Mouse (Mus musculus) splenic B cell, adult 2 months (primary cell): ENCODE data around the gene Myo1d.

Experiments used
- DNase-seq: peaks from one replicate; pipeline ENCODE4 v3.0.0-alpha.2; 2011; ENCODE audit warnings: low read depth, low spot score
- H3K27me3 ChIP-seq: 2 replicates; pipeline ENCODE4 v1.6.1; 2012; ENCODE audit warnings: mild to moderate bottlenecking, low read length, moderate library complexity, mixed read lengths; ENCODE audit not compliant: control insufficient read depth, poor library complexity, insufficient read depth, severe bottlenecking
- H3K36me3 ChIP-seq: 2 replicates; pipeline ENCODE4 v1.6.1; 2012; ENCODE audit warnings: mild to moderate bottlenecking, low read length, moderate library complexity, mixed read lengths; ENCODE audit not compliant: control insufficient read depth, poor library complexity, insufficient read depth, severe bottlenecking

Gene Myo1d

GRCm38 (mm10) chr11:80585211-80585610, 194.6 kb downstream of the Myo1d start:
- no peaks in the 10 kb centered on the region for H3K27me3 ChIP-seq
- H3K36me3 ChIP-seq = no peaks in the 10 kb centered on the region
- no peak for DNase-seq

GRCm38 (mm10) chr11:80580494-80580893, 199.3 kb downstream of the Myo1d start:
- Histone ChIP-seq H3K27me3 (no peaks in the 10 kb centered on the region), H3K36me3 (no peaks in the 10 kb centered on the region)
- DNase-seq = no peak

GRCm38 (mm10) chr11:80577747-80578640, 201.8 kb downstream of the Myo1d start:
- no peak for DNase-seq
- Histone ChIP-seq H3K27me3 (no peaks in the 10 kb centered on the region), H3K36me3 (no peaks in the 10 kb centered on the region)

- H3K36me3 ChIP-seq = no peaks in the 10 kb centered on the region
- DNase-seq = peak; percentile 8
- H3K27me3 ChIP-seq = no peaks in the 10 kb centered on the region
Observed at GRCm38 (mm10) chr11:80575794-80576193, 204.0 kb downstream of the Myo1d start.

DNA sequence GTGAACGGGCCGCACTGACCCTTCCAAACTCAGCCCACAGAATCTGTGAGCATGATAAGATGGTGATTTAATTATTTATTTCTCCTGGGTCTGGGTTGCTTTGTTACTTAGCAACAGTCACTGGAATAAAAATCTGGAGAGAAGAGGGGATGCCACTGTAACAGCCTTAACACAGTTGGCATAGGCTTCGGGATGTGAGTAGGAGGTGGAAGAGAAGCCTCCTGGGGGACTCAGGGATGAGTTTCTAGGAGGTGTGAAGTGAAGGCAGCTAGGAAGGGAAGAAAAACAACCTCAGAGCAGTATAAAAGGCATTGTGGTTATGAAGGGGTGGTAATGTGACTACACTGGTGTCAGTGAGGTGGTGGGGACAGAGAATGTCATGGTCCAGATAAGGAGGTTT, 213.5 kb downstream of the Myo1d start:
- Histone ChIP-seq H3K27me3 (no peaks in the 10 kb centered on the region), H3K36me3 (no peaks in the 10 kb centered on the region)
- DNase-seq = no peak

DNA sequence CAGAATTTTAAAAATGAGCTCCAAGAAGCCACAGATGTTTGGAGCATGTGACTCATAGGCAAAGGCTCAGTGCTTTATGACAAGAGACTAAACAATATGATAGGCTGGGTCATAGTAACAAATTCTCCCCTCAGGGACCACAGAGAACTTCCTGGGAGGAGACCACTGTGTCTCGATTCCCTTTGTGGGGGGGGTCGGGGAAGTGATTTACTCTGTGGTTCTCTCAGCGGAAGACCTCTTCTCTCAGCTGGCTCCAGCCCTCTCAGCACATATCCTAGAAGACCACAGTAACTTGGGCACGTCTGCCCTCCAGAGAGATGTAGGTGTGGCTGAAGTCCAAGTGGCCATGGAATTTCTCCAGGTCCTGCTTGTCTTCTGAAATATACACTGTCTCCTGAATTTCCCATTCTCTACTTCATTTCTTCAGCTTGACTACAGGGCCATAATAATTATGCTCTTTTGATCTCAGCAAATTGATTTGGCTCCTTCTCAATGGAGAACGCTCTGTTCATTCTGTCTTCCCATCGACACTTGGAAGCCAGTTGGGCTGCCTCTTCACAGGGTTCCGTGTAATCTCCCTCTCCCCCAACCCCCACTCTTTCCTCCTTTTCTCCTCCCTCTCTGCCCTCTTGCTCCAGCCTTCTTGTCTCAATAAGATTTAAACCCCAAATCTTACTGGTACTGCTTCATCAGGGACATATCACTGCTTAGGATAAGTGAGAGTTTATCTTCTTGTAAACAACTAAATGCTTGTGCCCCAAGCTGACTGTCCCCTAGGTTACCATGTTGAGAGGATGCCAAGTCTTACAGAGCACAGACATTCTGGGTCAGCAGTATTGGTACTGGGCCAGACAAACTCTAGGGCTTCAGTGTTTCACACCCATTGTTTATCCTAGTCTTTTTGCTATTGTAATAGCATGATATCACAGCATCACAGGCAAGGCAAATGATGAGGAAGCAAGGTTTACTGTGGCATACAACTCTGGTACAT, 214.6 kb downstream of the Myo1d start:
- H3K36me3 ChIP-seq = no peaks in the 10 kb centered on the region
- no peaks in the 10 kb centered on the region for H3K27me3 ChIP-seq
- DNase-seq = no peak

GRCm38 (mm10) chr11:80562479-80562878, 217.3 kb downstream of the Myo1d start:
- peak; percentile 81 for DNase-seq
- Histone ChIP-seq H3K27me3 (no peaks in the 10 kb centered on the region), H3K36me3 (no peaks in the 10 kb centered on the region)

DNA sequence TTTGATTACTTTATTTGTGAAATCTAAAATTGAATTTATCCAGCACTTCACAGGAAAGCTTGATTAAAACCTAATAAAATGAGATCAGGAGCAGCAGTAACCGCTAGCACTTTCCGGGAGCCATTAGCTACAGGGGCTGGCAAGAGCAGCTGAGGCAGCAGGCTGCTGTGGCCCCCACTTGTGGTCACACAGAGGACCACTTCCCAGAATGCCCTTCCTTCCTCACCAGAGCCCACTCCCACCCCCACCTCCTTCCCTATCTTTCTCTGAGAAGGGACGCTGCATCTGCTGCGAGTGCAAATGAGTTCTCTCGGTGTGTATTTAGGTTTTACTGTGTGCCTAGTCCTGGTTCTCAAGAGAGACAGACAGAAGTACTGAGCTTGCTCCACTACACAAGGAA, 219.1 kb downstream of the Myo1d start:
- no peak for DNase-seq
- no peaks in the 10 kb centered on the region for H3K36me3 ChIP-seq
- no peaks in the 10 kb centered on the region for H3K27me3 ChIP-seq

- no peak for DNase-seq
- no peaks in the 10 kb centered on the region for H3K27me3 ChIP-seq
- H3K36me3 ChIP-seq = no peaks in the 10 kb centered on the region
Observed at GRCm38 (mm10) chr11:80555416-80555815, 224.4 kb downstream of the Myo1d start.

DNA sequence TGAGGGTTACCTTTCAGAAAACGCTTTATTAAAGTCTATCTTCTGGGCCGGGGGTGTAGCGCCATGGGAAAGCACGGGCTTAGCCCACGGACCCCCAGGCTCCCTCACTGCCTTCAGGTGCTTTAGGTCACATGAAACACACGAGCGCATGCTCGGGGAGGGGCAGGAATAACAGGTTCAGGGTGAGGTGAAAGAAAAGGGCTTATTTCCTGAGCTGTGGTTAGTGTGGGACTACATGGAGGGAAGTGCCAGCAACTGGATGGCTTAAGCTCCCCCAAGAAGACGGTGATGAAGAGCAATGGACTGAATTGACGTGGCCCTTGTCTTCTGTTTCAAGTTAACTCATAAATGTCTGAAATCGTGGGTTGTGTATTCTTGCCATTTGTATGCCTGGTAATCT, 226.8 kb downstream of the Myo1d start:
- no peaks in the 10 kb centered on the region for H3K27me3 ChIP-seq
- H3K36me3 ChIP-seq = no peaks in the 10 kb centered on the region
- DNase-seq = peak; percentile 25

DNA sequence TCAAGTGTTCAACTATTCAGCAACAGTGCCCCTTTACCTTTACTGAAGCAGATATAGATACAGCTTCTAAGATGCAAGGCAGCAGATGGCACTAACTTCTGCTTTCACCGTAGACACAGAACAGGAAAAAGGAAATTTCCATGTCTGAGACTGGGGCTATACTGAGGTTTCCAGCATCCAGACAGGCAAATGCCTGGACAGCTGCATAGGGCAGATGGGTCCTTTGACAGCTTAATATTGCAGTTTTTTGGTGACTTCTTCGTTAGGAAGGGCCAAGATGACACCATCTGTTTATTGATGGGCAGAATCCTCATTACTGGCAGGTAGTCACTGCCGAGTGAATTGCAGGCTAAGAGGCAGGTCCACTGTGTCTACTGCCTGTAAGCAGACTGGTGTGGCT, 228.2 kb downstream of the Myo1d start:
- H3K36me3 ChIP-seq = no peaks in the 10 kb centered on the region
- DNase-seq = peak; percentile 60
- no peaks in the 10 kb centered on the region for H3K27me3 ChIP-seq

DNA sequence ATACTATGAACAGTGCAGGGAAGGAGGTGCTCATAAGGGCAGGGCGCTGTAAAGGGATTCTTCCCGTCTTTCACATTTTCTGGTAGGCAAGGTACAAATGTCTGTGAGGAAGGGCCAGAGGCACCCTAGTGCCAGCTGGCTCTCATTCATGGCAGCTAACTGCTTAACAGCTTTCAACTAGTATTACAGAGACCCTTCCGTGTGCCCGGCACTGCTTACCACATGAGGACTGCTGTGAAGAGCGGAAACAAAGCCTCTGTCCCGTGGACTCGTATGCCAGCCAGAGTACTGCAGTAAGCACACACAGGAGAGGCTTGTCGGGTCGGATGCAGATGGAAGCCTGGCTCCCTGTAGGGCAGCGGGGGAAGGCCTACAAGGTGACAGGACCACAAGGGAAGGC, 229.6 kb downstream of the Myo1d start:
- Histone ChIP-seq H3K27me3 (no peaks in the 10 kb centered on the region), H3K36me3 (no peaks in the 10 kb centered on the region)
- DNase-seq = no peak

GRCm38 (mm10) chr11:80549854-80550253, 230.0 kb downstream of the Myo1d start:
- DNase-seq = no peak
- Histone ChIP-seq H3K36me3 (no peaks in the 10 kb centered on the region), H3K27me3 (no peaks in the 10 kb centered on the region)

GRCm38 (mm10) chr11:80546233-80546632, 233.6 kb downstream of the Myo1d start:
- DNase-seq = peak; percentile 28
- no peaks in the 10 kb centered on the region for H3K27me3 ChIP-seq
- H3K36me3 ChIP-seq = no peaks in the 10 kb centered on the region

DNA sequence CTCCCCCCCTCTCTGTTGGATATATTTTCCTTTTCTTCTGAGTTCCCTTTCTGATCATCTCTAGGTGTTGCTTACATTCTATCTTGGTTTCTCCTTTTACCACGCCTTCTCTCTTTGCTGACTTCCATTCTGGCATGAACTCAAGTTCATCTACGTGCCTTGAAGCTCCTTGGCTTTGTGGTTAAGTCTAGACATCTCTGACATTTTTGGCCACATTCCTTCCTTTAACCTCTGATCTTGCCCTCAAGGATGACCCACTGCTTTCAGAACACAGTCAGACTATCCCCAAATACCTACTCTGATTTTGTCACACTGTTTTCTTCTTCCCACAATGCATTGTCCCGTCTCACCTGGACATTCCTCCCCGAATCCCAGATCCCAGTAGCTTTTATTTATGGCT, 240.8 kb downstream of the Myo1d start:
- no peak for DNase-seq
- Histone ChIP-seq H3K36me3 (no peaks in the 10 kb centered on the region), H3K27me3 (no peaks in the 10 kb centered on the region)
